In genomic region chr17:32830418-32830782, GRCm38 (mm10) we compare ENCODE assay signal across 8 mouse cellular contexts. TPM values are rescaled to one million over a fixed set of nuclear protein-coding genes. Genes with fewer than 3 reads are reported as not detected.
DNase-seq lines count a peak whose midpoint lies in the region; ATAC-seq and TF ChIP-seq lines count a peak whose summit lies in the region.

No protein-coding gene starts in this region.

- peak overlapping the region; percentile 79 for H3K4me2 ChIP-seq in kidney, embryonic 14.5 days (replicated peaks; ENCODE audit: low read depth, low read length)
- peak overlapping the region; percentile 77 for H3K4me2 ChIP-seq in embryonic facial prominence, embryonic 12.5 days (replicated peaks)
- H3K4me2 ChIP-seq in hindbrain, postnatal 0 days (ENCODE audit: low read depth, low read length), result peak overlapping the region; percentile 83
- peak overlapping the region; percentile 72 for H3K4me2 ChIP-seq in midbrain, embryonic 15.5 days

- peaks cover 10% of the 10 kb centered on the region; the same call in 1 of the 2 replicates for H3K36me3 ChIP-seq in kidney, embryonic 14.5 days (ENCODE audit: control insufficient read depth, insufficient read depth, low read length)
- peaks cover 15% of the 10 kb centered on the region; the same call in 1 of the 2 replicates for H3K36me3 ChIP-seq in embryonic facial prominence, embryonic 12.5 days
- H3K36me3 ChIP-seq in hindbrain, postnatal 0 days (ENCODE audit: insufficient read depth, low read length), result no peaks in the 10 kb centered on the region
- peaks cover 14% of the 10 kb centered on the region; the same call in 1 of the 2 replicates for H3K36me3 ChIP-seq in midbrain, embryonic 15.5 days (replicated peaks)

- H3K9ac ChIP-seq in kidney, embryonic 14.5 days (ENCODE audit: low read depth, low read length), result peak overlapping the region; percentile 95; the same call in 1 of the 2 replicates
- H3K9ac ChIP-seq in embryonic facial prominence, embryonic 12.5 days, result peak overlapping the region; percentile 92; the same call in 1 of the 2 replicates
- no peak overlapping the region; the same call in 1 of the 2 replicates for H3K9ac ChIP-seq in hindbrain, postnatal 0 days (replicated peaks; ENCODE audit: low read length)
- no peak overlapping the region; the same call in 1 of the 2 replicates for H3K9ac ChIP-seq in midbrain, embryonic 15.5 days

- peaks cover 6% of the 10 kb centered on the region; the same call in 1 of the 2 replicates for H3K4me1 ChIP-seq in kidney, embryonic 14.5 days (ENCODE audit: control insufficient read depth, insufficient read depth, low read length)
- H3K4me1 ChIP-seq in embryonic facial prominence, embryonic 12.5 days, result peaks cover 6% of the 10 kb centered on the region; the same call in 1 of the 2 replicates
- peaks cover 12% of the 10 kb centered on the region for H3K4me1 ChIP-seq in hindbrain, postnatal 0 days (ENCODE audit: insufficient read depth, low read length)
- H3K4me1 ChIP-seq in midbrain, embryonic 15.5 days, result peaks cover 16% of the 10 kb centered on the region

- H3K27me3 ChIP-seq in kidney, embryonic 14.5 days (ENCODE audit: control insufficient read depth, insufficient read depth, low read length), result no peaks in the 10 kb centered on the region
- no peaks in the 10 kb centered on the region for H3K27me3 ChIP-seq in embryonic facial prominence, embryonic 12.5 days
- no peaks in the 10 kb centered on the region for H3K27me3 ChIP-seq in hindbrain, postnatal 0 days (ENCODE audit: insufficient read depth, low read length)
- no peaks in the 10 kb centered on the region for H3K27me3 ChIP-seq in midbrain, embryonic 15.5 days (replicated peaks)

- no peaks in the 10 kb centered on the region for H3K9me3 ChIP-seq in kidney, embryonic 14.5 days (ENCODE audit: control insufficient read depth, low read length)
- no peaks in the 10 kb centered on the region for H3K9me3 ChIP-seq in embryonic facial prominence, embryonic 12.5 days
- no peaks in the 10 kb centered on the region for H3K9me3 ChIP-seq in hindbrain, postnatal 0 days (ENCODE audit: low read length)
- H3K9me3 ChIP-seq in midbrain, embryonic 15.5 days, result no peaks in the 10 kb centered on the region

- DNase-seq in kidney, postnatal 36 days, result no peak
- DNase-seq in hindbrain, postnatal 0 days (ENCODE audit: low spot score), result no peak
- DNase-seq in left cerebral cortex, postnatal 4 days, result no peak
- DNase-seq in thymus, postnatal 14 days, result no peak
- no peak for DNase-seq in frontal cortex, postnatal 36 days (ENCODE audit: low spot score in 2 of 2)

- no peak for ATAC-seq in kidney, embryonic 14.5 days (ENCODE audit: low FRiP score, low TSS enrichment)
- ATAC-seq in embryonic facial prominence, embryonic 12.5 days (ENCODE audit: insufficient number of reproducible peaks, insufficient read depth, low FRiP score, low TSS enrichment), result no peak
- ATAC-seq in hindbrain, postnatal 0 days, result no peak
- ATAC-seq in midbrain, embryonic 15.5 days (replicated peaks), result peak; percentile 55

- no peak for TF ChIP-seq CTCF in hindbrain, postnatal 0 days (IDR thresholded peaks at IDR 0.05; ENCODE audit: low read depth)

- whole genome bisulfite sequencing in kidney, embryonic 14.5 days, result 36% methylated on average over 3 of the region's 3 CpGs
- WGBS in embryonic facial prominence, embryonic 12.5 days, result 39% methylated on average over 3 of the region's 3 CpGs
- WGBS in hindbrain, postnatal 0 days, result 32% methylated on average over 3 of the region's 3 CpGs
- WGBS in midbrain, embryonic 15.5 days, result 33% methylated on average over 3 of the region's 3 CpGs

- peak overlapping the region; percentile 81 for H3K4me3 ChIP-seq in kidney, embryonic 14.5 days (ENCODE audit: low read length)
- peak overlapping the region; percentile 79 for H3K4me3 ChIP-seq in embryonic facial prominence, embryonic 12.5 days
- H3K4me3 ChIP-seq in hindbrain, postnatal 0 days (ENCODE audit: low read length), result peak overlapping the region; percentile 87
- H3K4me3 ChIP-seq in midbrain, embryonic 15.5 days, result peak overlapping the region; percentile 82

- H3K27ac ChIP-seq in kidney, embryonic 14.5 days (ENCODE audit: low read depth, low read length), result no peak overlapping the region
- no peak overlapping the region for H3K27ac ChIP-seq in embryonic facial prominence, embryonic 12.5 days
- no peak overlapping the region for H3K27ac ChIP-seq in hindbrain, postnatal 0 days
- H3K27ac ChIP-seq in midbrain, embryonic 15.5 days, result peak overlapping the region; percentile 43; the same call in 1 of the 2 replicates

- intact Hi-C loops in left cerebral cortex, postnatal 4 days (cut with DNase I), result no loop called here

RNA-seq across cellular contexts. Expression of gene Zfp799, which starts 0.3 kb away (rescaled TPM):
- polyA plus RNA-seq in kidney, embryonic 14.5 days (2014; fragmentation: Nextera tagmentation; extraction: Ambion mirVana), result 19.1 and 24.8 TPM in 2 replicates
- polyA plus RNA-seq in embryonic facial prominence, embryonic 12.5 days (2016; fragmentation: Nextera tagmentation; extraction: Ambion mirVana), result 19.4 and 23.5 TPM in 2 replicates
- 12.2 and 15.3 TPM in 2 replicates for total RNA-seq in hindbrain, postnatal 0 days (2014; rRNA removed)
- 12.4 and 14.8 TPM in 2 replicates for polyA plus RNA-seq in hindbrain, postnatal 0 days (2015; fragmentation: Nextera tagmentation; extraction: Ambion mirVana)
- polyA plus RNA-seq in midbrain, embryonic 15.5 days (2015; fragmentation: Nextera tagmentation; extraction: Ambion mirVana), result 19.2 and 22.2 TPM in 2 replicates
- 10 to 100 TPM; 21.6 to 23.2 TPM for total RNA-seq in left cerebral cortex, postnatal 4 days (2021)

RNA-seq across cellular contexts. Expression of gene Zfp811, which starts 20.7 kb away (rescaled TPM):
- 2.2 and 2.7 TPM in 2 replicates for polyA plus RNA-seq in kidney, embryonic 14.5 days (2014; fragmentation: Nextera tagmentation; extraction: Ambion mirVana)
- polyA plus RNA-seq in embryonic facial prominence, embryonic 12.5 days (2016; fragmentation: Nextera tagmentation; extraction: Ambion mirVana), result 9.6 and 10.3 TPM in 2 replicates
- total RNA-seq in hindbrain, postnatal 0 days (2014; rRNA removed), result 13.1 and 15.7 TPM in 2 replicates
- 19.8 and 19.9 TPM in 2 replicates for polyA plus RNA-seq in hindbrain, postnatal 0 days (2015; fragmentation: Nextera tagmentation; extraction: Ambion mirVana)
- polyA plus RNA-seq in midbrain, embryonic 15.5 days (2015; fragmentation: Nextera tagmentation; extraction: Ambion mirVana), result 69.5 and 73.5 TPM in 2 replicates
- 10 to 100 TPM; 17.2 to 18.0 TPM for total RNA-seq in left cerebral cortex, postnatal 4 days (2021)

RNA-seq across cellular contexts. Expression of gene Zfp871, which starts 42.3 kb away (rescaled TPM):
- polyA plus RNA-seq in kidney, embryonic 14.5 days (2014; fragmentation: Nextera tagmentation; extraction: Ambion mirVana), result 44.8 and 71.6 TPM in 2 replicates
- polyA plus RNA-seq in embryonic facial prominence, embryonic 12.5 days (2016; fragmentation: Nextera tagmentation; extraction: Ambion mirVana), result 49.0 and 51.2 TPM in 2 replicates
- 29.2 and 34.0 TPM in 2 replicates for total RNA-seq in hindbrain, postnatal 0 days (2014; rRNA removed)
- 42.1 and 44.4 TPM in 2 replicates for polyA plus RNA-seq in hindbrain, postnatal 0 days (2015; fragmentation: Nextera tagmentation; extraction: Ambion mirVana)
- polyA plus RNA-seq in midbrain, embryonic 15.5 days (2015; fragmentation: Nextera tagmentation; extraction: Ambion mirVana), result 48.1 and 48.6 TPM in 2 replicates
- total RNA-seq in left cerebral cortex, postnatal 4 days (2021), result 10 to 100 TPM; 78.3 to 86.9 TPM

Comparison
In these comparisons a context has a peak if more than half of its experiments do, and no peak if none do; other contexts are left out.
1. H3K9ac ChIP-seq: peak in kidney, embryonic 14.5 days (single experiment) and embryonic facial prominence, embryonic 12.5 days (single experiment); none in hindbrain, postnatal 0 days (single experiment) and midbrain, embryonic 15.5 days (single experiment).
2. Peak in every context shown above with its lines, with median percentiles within 50 percentile points of each other: H3K4me2 ChIP-seq and H3K4me3 ChIP-seq.